Mouse (Mus musculus): ENCODE measurements around the gene Zbtb9.
"Not testable (repeated sequence)": the region's sequence is repeated elsewhere in the genome, so short reads cannot be mapped to it uniquely, and the experiment has no call there.

Gene Zbtb9

GRCm38 (mm10) chr17:26972703-26973574 lies at the start of gene Zbtb9:
TSS of gene Zbtb9 (plus strand) at chr17:26973167.
- DNase-seq (ENCODE audit: low spot score in 2 of 2): peak; percentile 94 to 97

GRCm38 (mm10) chr17:26925414-26925813 lies 47.6 kb upstream of the Zbtb9 start:
- not testable (repeated sequence) for DNase-seq (ENCODE audit: low spot score in 2 of 2)

GRCm38 (mm10) chr17:26931795-26932194 lies 41.2 kb upstream of the Zbtb9 start:
- not testable (repeated sequence) for DNase-seq (ENCODE audit: low spot score in 2 of 2)

- DNase-seq (ENCODE audit: low spot score in 2 of 2): peak; percentile 95 to 97
These were observed 40.0 kb upstream of the Zbtb9 start, which contains the start of gene Phf1 for GRCm38 (mm10) chr17:26932839-26933398. TSS of gene Phf1 (plus strand) at chr17:26933052.

- no peak for DNase-seq (ENCODE audit: low spot score in 2 of 2)
These were observed 39.5 kb upstream of the Zbtb9 start for GRCm38 (mm10) chr17:26933419-26933818.

GRCm38 (mm10) chr17:26933885-26934827 lies 38.8 kb upstream of the Zbtb9 start:
- DNase-seq (ENCODE audit: low spot score in 2 of 2): no peak

GRCm38 (mm10) chr17:26935027-26935426 lies 37.9 kb upstream of the Zbtb9 start:
- no peak for DNase-seq (ENCODE audit: low spot score in 2 of 2)

- DNase-seq (ENCODE audit: low spot score in 2 of 2): no peak
These were observed 36.5 kb upstream of the Zbtb9 start for GRCm38 (mm10) chr17:26936453-26936852.

- DNase-seq (ENCODE audit: low spot score in 2 of 2): peak in 1 of 2 experiments; percentile 2
These were observed 35.9 kb upstream of the Zbtb9 start for GRCm38 (mm10) chr17:26936921-26937695.

GRCm38 (mm10) chr17:26937883-26938695 lies 34.9 kb upstream of the Zbtb9 start:
- DNase-seq (ENCODE audit: low spot score in 2 of 2): peak in 1 of 2 experiments; percentile 2

- no peak for DNase-seq (ENCODE audit: low spot score in 2 of 2)
These were observed 34.2 kb upstream of the Zbtb9 start for GRCm38 (mm10) chr17:26938731-26939130.

GRCm38 (mm10) chr17:26939178-26939972 lies 33.6 kb upstream of the Zbtb9 start, which contains the start of gene Cuta:
TSS of gene Cuta (minus strand) at chr17:26939569.
- peak; percentile 99 to 100 for DNase-seq (ENCODE audit: low spot score in 2 of 2)

GRCm38 (mm10) chr17:26939973-26940300 lies 33.0 kb upstream of the Zbtb9 start:
- no peak for DNase-seq (ENCODE audit: low spot score in 2 of 2)

- peak in 1 of 2 experiments; percentile 52 for DNase-seq (ENCODE audit: low spot score in 2 of 2)
These were observed 31.8 kb upstream of the Zbtb9 start, which contains the start of gene Syngap1 for GRCm38 (mm10) chr17:26941031-26941789. TSS of gene Syngap1 (plus strand) at chr17:26941253.

- peak in 1 of 2 experiments; percentile 11 for DNase-seq (ENCODE audit: low spot score in 2 of 2)
These were observed 31.0 kb upstream of the Zbtb9 start for GRCm38 (mm10) chr17:26941841-26942570.

- DNase-seq (ENCODE audit: low spot score in 2 of 2): peak; percentile 58 to 63
These were observed 27.0 kb upstream of the Zbtb9 start for GRCm38 (mm10) chr17:26945824-26946495.

GRCm38 (mm10) chr17:26946567-26946966 lies 26.4 kb upstream of the Zbtb9 start:
- peak; percentile 67 to 71 for DNase-seq (ENCODE audit: low spot score in 2 of 2)
